Mouse (Mus musculus) cerebellum, adult 2 months (tissue): Measurements from ENCODE around the gene Dhx36. TPM values are rescaled to one million over a fixed set of nuclear protein-coding genes. Genes with fewer than 3 reads are reported as not detected.

Source experiments
- DNase-seq, 2 experiments: peaks; one replicate each; pipeline ENCODE4 v3.0.0; 2021
- H3K27ac ChIP-seq: fragments of 200-500 bp; 2 replicates; pipeline ENCODE4 v1.5.1; 2012; ENCODE audit warnings: low read length, control low read depth, inconsistent platforms; ENCODE audit not compliant: insufficient read depth
- H3K27me3 ChIP-seq: fragments of 200-500 bp; 2 replicates; pipeline ENCODE4 v1.6.1; 2012; ENCODE audit warnings: inconsistent platforms, mild to moderate bottlenecking, low read length, moderate library complexity; ENCODE audit not compliant: control insufficient read depth, insufficient read depth
- H3K4me1 ChIP-seq: fragments of 200-500 bp; 2 replicates; pipeline ENCODE4 v1.6.1; 2011; ENCODE audit warnings: low read length; ENCODE audit not compliant: control insufficient read depth, insufficient read depth
- H3K4me3 ChIP-seq: fragments of 200-500 bp; replicated peaks from 2 replicates; pipeline ENCODE3; 2011; ENCODE audit warnings: mild to moderate bottlenecking, low read depth, low read length, control low read depth; ENCODE audit not compliant: insufficient read depth
- CTCF ChIP-seq: fragments of 200-500 bp; IDR thresholded peaks from 2 replicates; pipeline ENCODE4 v1.5.1; 2011; ENCODE audit warnings: low read depth, mild to moderate bottlenecking, control low read depth, low read length, moderate library complexity, borderline replicate concordance; ENCODE audit not compliant: insufficient read depth
- POLR2A ChIP-seq: fragments of 200-500 bp; IDR thresholded peaks from 2 replicates; pipeline ENCODE4 v1.6.1; 2011; ENCODE audit warnings: low read length, control low read depth, borderline replicate concordance; ENCODE audit not compliant: insufficient read depth
- WGBS: fragments of 180-500 bp; shearing (Covaris S2); methylation state at CpG from one replicate; pipeline ENCODE4 v1.1.7; 2018; 5-methylcytosine and 5-hydroxymethylcytosine counted together
- polyA plus RNA-seq: library from polyadenylated mRNA; depleted of rRNA; stranded (reverse); fragments of >200 nt; gene quantifications from 2 replicates; pipeline ENCODE4 v1.2.3, GENCODE M21; 2012

The Dhx36 gene
- polyA plus RNA-seq, 1 experiment = 44.8 TPM

GRCm38 (mm10) chr3:62470179-62470578 is 36.6 kb downstream of the Dhx36 start:
- WGBS = 72% methylated on average over 1 of the region's 1 CpGs
- no peak for DNase-seq
- TF ChIP-seq CTCF = no peak
- TF ChIP-seq POLR2A = no peak
- Histone ChIP-seq H3K4me1 (no peaks in the 10 kb centered on the region), H3K27me3 (no peaks in the 10 kb centered on the region), H3K4me3 (no peak overlapping the region), H3K27ac (no peak overlapping the region)

DNA sequence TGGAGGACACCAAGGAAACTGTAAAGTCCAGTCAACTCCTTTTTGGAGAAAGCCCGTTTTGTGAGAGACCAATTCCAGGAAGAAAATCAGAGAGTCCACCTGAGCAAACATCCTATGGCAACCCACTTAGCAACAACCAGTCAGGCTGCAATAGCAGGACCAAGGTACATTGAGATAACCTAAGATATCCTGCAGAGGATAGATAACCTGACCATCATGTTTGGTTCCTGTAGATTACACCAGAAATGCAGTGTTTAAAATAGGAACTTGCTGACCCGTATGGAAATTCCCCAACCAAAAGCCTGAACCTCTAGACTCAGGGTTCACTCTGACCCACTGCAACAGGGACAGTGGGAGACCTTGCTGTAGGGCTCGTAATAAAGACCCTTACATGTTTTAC is 42.5 kb downstream of the Dhx36 start:
- TF ChIP-seq CTCF = no peak
- TF ChIP-seq POLR2A = no peak
- no peaks in the 10 kb centered on the region for H3K27me3 ChIP-seq
- H3K27ac ChIP-seq = no peak overlapping the region
- no peaks in the 10 kb centered on the region for H3K4me1 ChIP-seq
- DNase-seq = no peak
- WGBS = 87% methylated on average over 3 of the region's 3 CpGs
- no peak overlapping the region for H3K4me3 ChIP-seq

- 69% methylated on average over 6 of the region's 6 CpGs for WGBS
- no peaks in the 10 kb centered on the region for H3K4me1 ChIP-seq
- no peak for DNase-seq
- no peak for TF ChIP-seq POLR2A
- H3K27me3 ChIP-seq = no peaks in the 10 kb centered on the region
- H3K27ac ChIP-seq = no peak overlapping the region
- no peak overlapping the region for H3K4me3 ChIP-seq
These were observed 47.3 kb downstream of the Dhx36 start for GRCm38 (mm10) chr3:62459483-62459882.

DNA sequence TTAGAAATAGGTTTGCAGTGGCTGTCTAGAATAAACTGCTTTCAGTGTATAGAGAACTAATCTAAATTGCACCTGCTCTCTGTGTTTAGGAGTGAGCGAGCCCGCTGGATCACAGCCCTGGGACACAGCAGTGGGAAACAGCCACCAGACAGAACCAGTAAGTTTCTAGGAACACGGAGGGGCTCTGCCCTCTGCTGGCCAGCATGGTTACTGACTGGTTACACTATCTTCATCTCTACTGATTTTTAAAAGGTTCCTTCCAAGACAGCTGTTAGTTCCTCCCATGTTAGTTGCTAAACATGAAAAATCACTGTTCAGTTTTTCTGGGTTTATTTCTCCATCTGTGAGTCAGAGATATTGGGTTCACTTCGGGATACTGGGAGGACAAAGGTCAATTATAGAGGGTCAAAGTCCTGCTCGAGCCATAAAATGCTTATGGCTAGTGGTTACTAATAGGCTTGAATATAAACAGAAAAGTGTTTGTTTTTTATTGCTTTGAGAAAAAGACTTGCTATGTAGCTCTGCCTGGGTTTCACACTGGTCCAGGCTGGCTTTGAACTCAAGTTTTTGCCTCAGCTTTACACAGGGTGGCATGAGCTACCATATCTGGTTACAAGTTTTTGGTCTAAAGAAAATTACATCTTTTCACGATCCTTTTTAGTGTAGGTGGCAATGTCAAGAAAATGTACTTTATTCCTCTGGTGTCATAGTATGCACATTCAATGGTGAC is 48.4 kb downstream of the Dhx36 start:
- H3K4me1 ChIP-seq = no peaks in the 10 kb centered on the region
- no peak overlapping the region for H3K27ac ChIP-seq
- H3K4me3 ChIP-seq = no peak overlapping the region
- WGBS = 45% methylated on average over 6 of the region's 6 CpGs
- peak; percentile 39 to 49 for DNase-seq
- no peaks in the 10 kb centered on the region for H3K27me3 ChIP-seq
- TF ChIP-seq CTCF = peak; percentile 73; the same call in 1 of the 2 replicates
- no peak for TF ChIP-seq POLR2A

DNA sequence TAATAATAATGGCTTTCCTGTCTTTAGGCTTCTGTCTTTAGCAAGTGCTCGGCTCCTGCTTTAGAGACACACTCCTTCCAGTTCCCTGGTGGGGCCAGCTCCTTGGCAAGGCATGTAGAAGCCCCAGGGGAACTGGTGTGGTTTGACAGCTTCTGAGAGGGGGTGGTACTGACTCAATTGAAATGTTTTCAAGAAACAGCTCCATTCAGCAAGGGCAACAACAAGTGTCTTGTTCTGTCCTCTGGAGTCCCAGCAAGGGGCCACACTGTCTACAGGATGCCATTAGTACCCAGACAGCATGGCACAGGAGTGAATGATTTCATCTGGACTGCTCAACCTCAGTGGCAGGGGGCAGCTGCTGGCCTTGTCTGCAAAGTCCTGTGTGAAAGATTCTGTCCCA is 51.0 kb downstream of the Dhx36 start:
- H3K4me3 ChIP-seq = no peak overlapping the region
- H3K27ac ChIP-seq = no peak overlapping the region
- H3K4me1 ChIP-seq = no peaks in the 10 kb centered on the region
- TF ChIP-seq POLR2A (no peak), CTCF (no peak)
- no peaks in the 10 kb centered on the region for H3K27me3 ChIP-seq
- peak in 1 of 2 experiments; percentile 49 for DNase-seq
- WGBS = 13% methylated on average over 1 of the region's 1 CpGs

GRCm38 (mm10) chr3:62454096-62454495 is 52.7 kb downstream of the Dhx36 start:
- 16% methylated on average over 3 of the region's 3 CpGs for WGBS
- no peak for TF ChIP-seq POLR2A
- TF ChIP-seq CTCF = no peak
- no peak for DNase-seq
- Histone ChIP-seq H3K4me3 (no peak overlapping the region), H3K4me1 (no peaks in the 10 kb centered on the region), H3K27ac (no peak overlapping the region), H3K27me3 (no peaks in the 10 kb centered on the region)

DNA sequence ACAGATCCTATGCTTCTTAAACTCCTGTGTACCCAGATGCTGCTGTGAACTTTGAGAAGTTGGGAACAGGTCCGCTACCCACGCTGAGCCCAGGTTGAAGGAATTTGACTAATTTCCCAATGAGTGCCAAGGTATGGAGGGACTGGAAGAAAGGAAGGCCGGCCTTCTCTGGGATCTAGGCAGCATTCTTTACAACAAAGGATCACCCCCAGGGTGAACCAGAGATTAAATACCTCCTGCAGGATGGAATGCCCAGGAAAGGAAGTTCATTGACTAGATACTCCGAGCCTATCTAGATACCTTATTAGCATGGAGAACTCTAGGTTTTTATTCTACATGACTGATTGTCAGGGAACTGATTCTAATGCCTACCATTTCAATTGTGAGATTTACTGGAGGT is 53.8 kb downstream of the Dhx36 start:
- no peak for DNase-seq
- TF ChIP-seq POLR2A (no peak), CTCF (no peak)
- WGBS = 45% methylated on average over 4 of the region's 4 CpGs
- Histone ChIP-seq H3K4me3 (no peak overlapping the region), H3K27me3 (no peaks in the 10 kb centered on the region), H3K27ac (no peak overlapping the region), H3K4me1 (no peaks in the 10 kb centered on the region)

- TF ChIP-seq CTCF (no peak), POLR2A (no peak)
- 97% methylated on average over 4 of the region's 4 CpGs for WGBS
These were observed 56.8 kb downstream of the Dhx36 start for GRCm38 (mm10) chr3:62449871-62450496.

More at GRCm38 (mm10) chr3:62449871-62450496, 56.8 kb downstream of the Dhx36 start:
- no peaks in the 10 kb centered on the region for H3K4me1 ChIP-seq
- no peak for DNase-seq
- H3K27ac ChIP-seq = no peak overlapping the region
- no peaks in the 10 kb centered on the region for H3K27me3 ChIP-seq
- no peak overlapping the region for H3K4me3 ChIP-seq
